Mouse (Mus musculus) brain, embryonic 14.5 days (tissue): Measurements from ENCODE around the gene Fcrla.

Experiments used
- CTCF ChIP-seq: fragments of 200-500 bp; IDR thresholded peaks from 2 replicates; pipeline ENCODE4 v1.5.1; 2012; ENCODE audit warnings: inconsistent platforms, mild to moderate bottlenecking, moderate library complexity, borderline replicate concordance; ENCODE audit not compliant: insufficient read depth, insufficient read length; ENCODE audit errors: extremely low read depth
- POLR2A ChIP-seq: fragments of 200-500 bp; IDR thresholded peaks from 2 replicates; pipeline ENCODE4 v1.6.1; 2012; ENCODE audit warnings: mild to moderate bottlenecking, inconsistent platforms, borderline replicate concordance; ENCODE audit not compliant: poor library complexity, insufficient read depth, insufficient read length, severe bottlenecking; ENCODE audit errors: extremely low read depth

GRCm38 (mm10) chr1:170884978-170885561 is 42.3 kb downstream of the Fcrla start, which contains the start of the genes Gm26620 and Dusp12:
- TF ChIP-seq CTCF (peak; percentile 77), POLR2A (peak; percentile 32; the same call in 1 of the 2 replicates)
